Mouse (Mus musculus): ENCODE data around the gene Eef1akmt2. TPM values are rescaled to one million over a fixed set of nuclear protein-coding genes. Genes with fewer than 3 reads are reported as not detected.

The Eef1akmt2 gene
- polyA plus RNA-seq, 1 experiment, result 4.8 TPM

- H3K36me3 ChIP-seq (replicated peaks; ENCODE audit: low read length), result peaks cover 3% of the 10 kb centered on the region
- TF ChIP-seq FLI1 (IDR thresholded peaks at IDR 0.05; ENCODE audit: low read length) (no peak), GATA1 (IDR thresholded peaks at IDR 0.05; ENCODE audit: borderline replicate concordance, low read length) (no peak)
- peaks cover 69% of the 10 kb centered on the region for H3K4me1 ChIP-seq
- peaks cover 3% of the 10 kb centered on the region for H3K27me3 ChIP-seq (replicated peaks)
- no peaks in the 10 kb centered on the region; the same call in 1 of the 2 replicates for H3K9me3 ChIP-seq
- H3K4me3 ChIP-seq (replicated peaks), result no peak overlapping the region
Observed at GRCm38 (mm10) chr7:132891561-132892310, 39.3 kb upstream of the Eef1akmt2 start.

GRCm38 (mm10) chr7:132890201-132890600 is 37.7 kb upstream of the Eef1akmt2 start:
- no peaks in the 10 kb centered on the region; the same call in 1 of the 2 replicates for H3K9me3 ChIP-seq
- H3K36me3 ChIP-seq (replicated peaks; ENCODE audit: low read length), result peaks cover 13% of the 10 kb centered on the region
- TF ChIP-seq GATA1 (IDR thresholded peaks at IDR 0.05; ENCODE audit: borderline replicate concordance, low read length) (no peak), FLI1 (IDR thresholded peaks at IDR 0.05; ENCODE audit: low read length) (no peak)
- H3K27me3 ChIP-seq (replicated peaks), result peaks cover 3% of the 10 kb centered on the region
- peaks cover 62% of the 10 kb centered on the region for H3K4me1 ChIP-seq
- no peak overlapping the region for H3K4me3 ChIP-seq (replicated peaks)

- Histone ChIP-seq H3K36me3 (replicated peaks; ENCODE audit: low read length) (peaks cover 18% of the 10 kb centered on the region), H3K27me3 (replicated peaks) (peaks cover 3% of the 10 kb centered on the region), H3K9me3 (no peaks in the 10 kb centered on the region; the same call in 1 of the 2 replicates)
Observed at GRCm38 (mm10) chr7:132889691-132890090, 37.2 kb upstream of the Eef1akmt2 start.

DNA sequence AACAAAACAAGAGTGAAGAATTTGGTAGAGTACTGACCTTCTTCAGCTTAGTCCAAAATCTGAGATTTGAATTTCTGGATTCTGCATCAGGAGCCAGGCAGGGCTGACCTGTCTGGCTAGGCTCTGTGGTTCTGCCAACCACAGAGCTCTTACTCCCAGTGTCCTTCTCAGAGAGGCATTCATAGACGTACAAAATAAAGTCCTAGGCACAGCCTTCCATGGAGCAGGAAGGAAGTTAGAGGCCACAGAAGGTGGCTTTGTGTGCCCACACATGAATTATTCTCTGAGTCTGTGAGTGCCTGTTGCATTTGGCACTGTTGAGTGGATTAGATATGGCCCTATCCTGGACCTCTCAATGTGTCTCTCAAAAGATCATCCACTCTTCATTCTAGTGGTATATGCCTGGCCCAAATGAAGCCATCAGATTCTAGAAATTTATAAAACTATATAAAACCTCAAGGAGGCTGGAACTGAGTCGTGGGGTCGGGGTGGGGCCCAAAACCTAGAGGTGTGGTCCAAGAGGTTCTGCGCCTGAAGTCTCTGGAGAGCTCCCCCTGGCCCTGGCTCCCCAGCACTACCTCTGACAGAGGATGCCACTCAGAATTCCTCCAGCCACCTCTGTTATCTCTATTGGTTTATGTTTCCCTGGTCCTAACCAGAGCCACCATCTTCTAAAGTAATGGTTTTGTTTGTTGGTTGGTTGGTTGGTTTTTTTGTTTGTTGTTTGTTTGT is 36.2 kb upstream of the Eef1akmt2 start:
- H3K27me3 ChIP-seq (replicated peaks), result peaks cover 3% of the 10 kb centered on the region
- H3K9me3 ChIP-seq, result no peaks in the 10 kb centered on the region
- no peak overlapping the region for H3K4me3 ChIP-seq (replicated peaks)
- H3K4me1 ChIP-seq, result peaks cover 57% of the 10 kb centered on the region
- peaks cover 25% of the 10 kb centered on the region for H3K36me3 ChIP-seq (replicated peaks; ENCODE audit: low read length)
- no peak for TF ChIP-seq FLI1 (IDR thresholded peaks at IDR 0.05; ENCODE audit: low read length)
- no peak for TF ChIP-seq GATA1 (IDR thresholded peaks at IDR 0.05; ENCODE audit: borderline replicate concordance, low read length)

More at GRCm38 (mm10) chr7:132889691-132890090, 37.2 kb upstream of the Eef1akmt2 start:
- Histone ChIP-seq H3K4me1 (peaks cover 58% of the 10 kb centered on the region), H3K4me3 (replicated peaks) (no peak overlapping the region)
- no peak for TF ChIP-seq GATA1 (IDR thresholded peaks at IDR 0.05; ENCODE audit: borderline replicate concordance, low read length)
- TF ChIP-seq FLI1 (IDR thresholded peaks at IDR 0.05; ENCODE audit: low read length), result no peak

- Histone ChIP-seq H3K27me3 (replicated peaks) (peaks cover 3% of the 10 kb centered on the region), H3K36me3 (replicated peaks; ENCODE audit: low read length) (peaks cover 31% of the 10 kb centered on the region), H3K4me1 (peaks cover 56% of the 10 kb centered on the region), H3K4me3 (replicated peaks) (no peak overlapping the region), H3K9me3 (no peaks in the 10 kb centered on the region)
- no peak for TF ChIP-seq FLI1 (IDR thresholded peaks at IDR 0.05; ENCODE audit: low read length)
- TF ChIP-seq GATA1 (IDR thresholded peaks at IDR 0.05; ENCODE audit: borderline replicate concordance, low read length), result no peak
Observed at GRCm38 (mm10) chr7:132888052-132888451, 35.6 kb upstream of the Eef1akmt2 start.

- Histone ChIP-seq H3K9me3 (no peaks in the 10 kb centered on the region), H3K4me3 (replicated peaks) (no peak overlapping the region), H3K27me3 (replicated peaks) (peaks cover 2% of the 10 kb centered on the region), H3K36me3 (replicated peaks; ENCODE audit: low read length) (peaks cover 40% of the 10 kb centered on the region), H3K4me1 (peaks cover 48% of the 10 kb centered on the region)
- TF ChIP-seq FLI1 (IDR thresholded peaks at IDR 0.05; ENCODE audit: low read length), result no peak
- no peak for TF ChIP-seq GATA1 (IDR thresholded peaks at IDR 0.05; ENCODE audit: borderline replicate concordance, low read length)
Observed at GRCm38 (mm10) chr7:132887019-132887804, 34.7 kb upstream of the Eef1akmt2 start.

DNA sequence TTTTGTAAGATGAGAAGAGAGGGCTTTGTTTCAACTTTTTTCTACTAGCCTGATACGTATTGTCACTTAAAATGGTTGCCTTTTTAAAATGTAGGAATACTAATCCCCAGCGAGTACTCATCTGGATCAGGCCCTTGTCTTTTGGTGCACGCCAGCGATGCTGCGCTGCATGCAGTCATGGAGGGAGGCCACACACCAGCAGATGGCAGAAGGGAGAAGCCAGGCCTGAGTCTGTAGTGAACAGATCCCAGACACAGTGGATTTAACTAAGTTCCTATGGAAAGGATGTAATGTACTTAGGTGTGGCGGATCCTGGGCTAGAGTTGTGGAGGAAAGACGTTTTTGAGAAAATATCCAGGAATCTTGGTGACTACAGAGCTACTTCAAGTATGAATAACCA is 31.6 kb upstream of the Eef1akmt2 start:
- TF ChIP-seq GATA1 (IDR thresholded peaks at IDR 0.05; ENCODE audit: borderline replicate concordance, low read length), result no peak
- no peak for TF ChIP-seq FLI1 (IDR thresholded peaks at IDR 0.05; ENCODE audit: low read length)
- Histone ChIP-seq H3K36me3 (replicated peaks; ENCODE audit: low read length) (peaks cover 71% of the 10 kb centered on the region), H3K4me1 (peaks cover 36% of the 10 kb centered on the region), H3K4me3 (replicated peaks) (no peak overlapping the region), H3K9me3 (no peaks in the 10 kb centered on the region; the same call in 1 of the 2 replicates), H3K27me3 (replicated peaks) (no peaks in the 10 kb centered on the region)

DNA sequence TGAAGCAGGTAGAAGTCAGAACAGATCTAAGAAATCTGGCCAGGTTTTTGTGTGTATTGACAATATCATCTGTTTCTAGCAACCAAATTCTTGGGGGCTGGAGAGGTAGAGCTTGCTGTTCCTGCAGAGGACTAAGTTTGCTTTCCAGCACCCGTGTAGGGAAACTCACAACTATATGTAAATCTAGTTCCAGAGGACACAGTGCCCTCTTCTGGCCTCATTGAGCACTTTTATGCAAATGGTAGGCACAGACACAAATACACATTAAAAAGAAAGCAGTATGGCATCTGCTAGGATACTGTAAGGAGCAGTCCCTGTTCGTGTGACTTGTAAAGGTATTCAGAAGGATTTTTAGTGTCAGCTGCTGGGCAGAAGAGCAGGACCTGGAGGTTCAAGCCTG is 29.9 kb upstream of the Eef1akmt2 start:
- peaks cover 88% of the 10 kb centered on the region for H3K36me3 ChIP-seq (replicated peaks; ENCODE audit: low read length)
- TF ChIP-seq FLI1 (IDR thresholded peaks at IDR 0.05; ENCODE audit: low read length), result no peak
- no peak for TF ChIP-seq GATA1 (IDR thresholded peaks at IDR 0.05; ENCODE audit: borderline replicate concordance, low read length)
- H3K4me1 ChIP-seq, result peaks cover 19% of the 10 kb centered on the region
- H3K9me3 ChIP-seq, result no peaks in the 10 kb centered on the region; the same call in 1 of the 2 replicates
- no peak overlapping the region for H3K4me3 ChIP-seq (replicated peaks)
- H3K27me3 ChIP-seq (replicated peaks), result no peaks in the 10 kb centered on the region

- H3K4me1 ChIP-seq, result peaks cover 20% of the 10 kb centered on the region
- no peak for TF ChIP-seq GATA1 (IDR thresholded peaks at IDR 0.05; ENCODE audit: borderline replicate concordance, low read length)
- no peak for TF ChIP-seq FLI1 (IDR thresholded peaks at IDR 0.05; ENCODE audit: low read length)
- peaks cover 99% of the 10 kb centered on the region for H3K36me3 ChIP-seq (replicated peaks; ENCODE audit: low read length)
- H3K27me3 ChIP-seq (replicated peaks), result no peaks in the 10 kb centered on the region
- no peak overlapping the region for H3K4me3 ChIP-seq (replicated peaks)
- H3K9me3 ChIP-seq, result no peaks in the 10 kb centered on the region; the same call in 1 of the 2 replicates
Observed at GRCm38 (mm10) chr7:132880276-132880675, 27.8 kb upstream of the Eef1akmt2 start.

Data from megakaryocyte, embryonic 14.5 days (primary cell).